Mouse (Mus musculus) 3T3-L1 (cell line): Measurements from ENCODE around the gene Ano4.

Experiments used
- DNase-seq: peaks from one replicate; pipeline ENCODE4 v3.0.0-alpha.2; 2015; ENCODE audit warnings: low read depth, low spot score

Gene Ano4

DNA sequence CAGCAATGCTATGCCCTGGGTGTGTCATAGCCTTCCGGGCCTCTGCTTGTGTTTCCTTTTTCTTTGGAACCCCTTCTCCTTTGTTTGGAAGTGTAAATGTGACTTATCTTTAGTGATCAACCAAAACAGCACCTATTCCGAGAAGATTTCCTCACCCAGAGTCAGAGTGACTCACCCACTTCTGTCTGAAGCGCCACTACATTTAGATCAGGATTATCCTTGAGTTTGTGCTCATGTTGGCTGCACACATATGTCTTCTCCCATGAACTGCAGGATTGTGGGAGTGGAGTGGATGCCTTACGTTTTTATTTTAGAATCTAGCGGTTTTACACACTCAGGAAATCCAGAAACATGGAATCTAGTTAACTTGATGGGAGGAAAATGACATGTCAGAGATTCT is 383.8 kb downstream of the Ano4 start:
- no peak for DNase-seq

DNA sequence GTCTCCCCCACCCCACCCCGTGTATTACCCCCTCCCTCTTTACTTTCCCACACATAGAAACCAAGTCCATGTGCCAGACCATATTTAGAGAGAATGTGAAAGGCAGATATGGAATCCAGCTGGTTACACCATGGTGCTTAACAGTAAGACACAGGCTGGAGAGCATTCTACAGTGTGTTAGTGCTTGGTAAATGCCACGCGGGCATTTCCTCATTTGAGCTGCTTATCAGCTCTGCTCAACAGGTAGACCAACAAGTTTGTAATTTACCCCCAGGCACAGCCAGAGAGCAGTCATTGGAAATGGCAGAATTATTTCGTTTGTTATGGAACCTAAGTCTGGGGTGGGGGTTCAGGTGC is 394.3 kb downstream of the Ano4 start:
- no peak for DNase-seq

DNA sequence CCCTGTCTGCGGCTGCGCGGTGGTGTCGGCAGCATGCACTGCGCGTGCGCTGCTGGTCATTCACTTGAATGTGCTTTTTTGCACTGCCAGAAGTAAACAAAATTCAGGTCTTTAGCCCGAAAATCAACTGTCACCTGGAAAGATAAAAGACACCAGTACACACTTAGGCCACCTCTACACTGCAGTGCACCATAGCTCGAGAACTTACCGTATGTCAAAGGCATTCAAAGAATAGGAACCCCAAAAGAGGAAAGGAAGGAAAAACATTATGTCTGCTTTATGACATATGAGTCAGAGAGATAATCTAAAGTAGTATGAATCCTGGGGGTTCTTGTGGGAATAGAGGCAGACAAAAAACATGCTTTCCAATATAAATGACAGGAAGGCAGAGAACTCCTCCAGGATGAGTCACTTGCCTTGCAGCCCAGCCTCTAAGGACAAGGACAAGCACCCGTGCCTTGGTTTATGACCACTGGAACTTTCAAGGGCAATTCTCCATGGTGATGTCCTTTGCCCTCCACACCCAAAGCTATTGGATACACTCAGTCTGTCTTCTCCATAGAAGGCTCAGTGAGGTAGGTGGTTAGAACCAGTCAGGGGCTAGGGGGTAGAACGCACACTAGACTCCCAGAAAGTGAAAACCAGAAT is 394.8 kb downstream of the Ano4 start:
- DNase-seq, result no peak
